Mouse (Mus musculus): ENCODE measurements around the gene Klk13. TPM values are rescaled to one million over a fixed set of nuclear protein-coding genes. Genes with fewer than 3 reads are reported as not detected.

Klk13 gene
- polyA plus RNA-seq, 1 experiment from 2014 or later: 0.38 TPM

- Histone ChIP-seq H3K9me3 (replicated peaks) (no peaks in the 10 kb centered on the region), H3K4me3 (replicated peaks) (no peak overlapping the region), H3K9ac (replicated peaks) (no peak overlapping the region), H3K27ac (replicated peaks) (no peak overlapping the region), H3K36me3 (no peaks in the 10 kb centered on the region), H3K4me2 (no peak overlapping the region), H3K4me1 (no peaks in the 10 kb centered on the region), H3K27me3 (replicated peaks) (no peaks in the 10 kb centered on the region)
- 77% methylated on average over 7 of the region's 7 CpGs for WGBS
- ATAC-seq (ENCODE audit: low FRiP score): no peak
These were observed 27.3 kb upstream of the Klk13 start for GRCm38 (mm10) chr7:43685088-43685487.

- Histone ChIP-seq H3K4me1 (no peaks in the 10 kb centered on the region), H3K9ac (replicated peaks) (no peak within 1 kb of the TSS), H3K27ac (replicated peaks) (no peak within 1 kb of the TSS), H3K4me3 (replicated peaks) (no peak within 1 kb of the TSS), H3K27me3 (replicated peaks) (no peaks in the 10 kb centered on the region), H3K9me3 (replicated peaks) (no peaks in the 10 kb centered on the region), H3K36me3 (no peaks in the 10 kb centered on the region), H3K4me2 (no peak within 1 kb of the TSS)
- no peak for ATAC-seq (ENCODE audit: low FRiP score)
These were observed 22.2 kb upstream of the Klk13 start, which contains the start of gene Klk14 for GRCm38 (mm10) chr7:43690118-43690517. Klk14 (plus strand) TSS chr7:43690418.

GRCm38 (mm10) chr7:43710031-43710430 is 2.3 kb upstream of the Klk13 start:
- H3K27ac ChIP-seq (replicated peaks): no peak overlapping the region
- peaks cover 7% of the 10 kb centered on the region; the same call in 1 of the 2 replicates for H3K27me3 ChIP-seq (replicated peaks)
- H3K4me3 ChIP-seq (replicated peaks): no peak overlapping the region
- H3K4me2 ChIP-seq: no peak overlapping the region
- WGBS: 92% methylated on average over 3 of the region's 3 CpGs
- H3K9ac ChIP-seq (replicated peaks): no peak overlapping the region
- no peaks in the 10 kb centered on the region for H3K4me1 ChIP-seq
- no peak for ATAC-seq (ENCODE audit: low FRiP score)
- no peaks in the 10 kb centered on the region for H3K36me3 ChIP-seq
- H3K9me3 ChIP-seq (replicated peaks): no peaks in the 10 kb centered on the region

GRCm38 (mm10) chr7:43712917-43713316 is 550 bp downstream of the Klk13 start:
- no peaks in the 10 kb centered on the region for H3K9me3 ChIP-seq (replicated peaks)
- H3K27me3 ChIP-seq (replicated peaks): peaks cover 7% of the 10 kb centered on the region; the same call in 1 of the 2 replicates
- no peak overlapping the region for H3K27ac ChIP-seq (replicated peaks)
- no peaks in the 10 kb centered on the region for H3K4me1 ChIP-seq
- ATAC-seq (ENCODE audit: low FRiP score): no peak
- WGBS: 13% methylated on average over 9 of the region's 9 CpGs
- no peaks in the 10 kb centered on the region for H3K36me3 ChIP-seq
- no peak overlapping the region for H3K4me3 ChIP-seq (replicated peaks)
- 0 out of 2 replicates have a peak overlapping the region, but pooled peaks have one; percentile 15 for H3K4me2 ChIP-seq
- H3K9ac ChIP-seq (replicated peaks): no peak overlapping the region

DNA sequence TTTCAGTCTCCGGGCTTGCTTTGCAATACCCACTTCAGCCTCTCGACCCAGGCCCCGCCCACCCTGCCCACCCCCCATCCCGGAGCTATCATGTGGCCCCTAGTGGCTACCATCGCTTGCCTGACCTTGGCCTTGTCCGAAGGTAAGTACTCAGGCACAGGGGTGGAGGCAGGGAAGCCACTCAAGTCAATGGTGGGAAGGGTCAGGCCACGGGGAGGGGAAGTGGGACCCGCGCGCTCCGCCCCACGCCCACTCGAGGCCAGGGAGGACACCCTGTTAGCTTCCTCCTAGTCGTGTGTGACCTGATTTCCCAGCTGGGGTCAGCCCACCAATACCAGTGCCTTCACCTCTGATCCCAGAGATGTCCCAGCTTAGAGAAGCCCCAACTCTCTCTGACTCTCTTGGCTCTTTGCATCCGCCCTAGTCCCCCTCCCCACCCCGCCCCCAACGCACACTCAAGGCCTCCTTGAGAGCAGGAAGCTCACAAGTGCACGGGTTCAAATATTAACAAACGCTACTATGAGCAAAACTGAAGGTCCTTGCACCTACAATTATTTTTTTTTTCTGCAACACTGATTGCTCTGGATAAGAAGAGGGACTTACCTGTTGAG is 1.5 kb downstream of the Klk13 start:
- H3K36me3 ChIP-seq: no peaks in the 10 kb centered on the region
- 10% methylated on average over 19 of the region's 19 CpGs for WGBS
- no peak overlapping the region for H3K4me3 ChIP-seq (replicated peaks)
- H3K9me3 ChIP-seq (replicated peaks): no peaks in the 10 kb centered on the region
- no peak overlapping the region for H3K9ac ChIP-seq (replicated peaks)
- peaks cover 7% of the 10 kb centered on the region; the same call in 1 of the 2 replicates for H3K27me3 ChIP-seq (replicated peaks)
- H3K27ac ChIP-seq (replicated peaks): no peak overlapping the region
- H3K4me1 ChIP-seq: no peaks in the 10 kb centered on the region
- peak overlapping the region; percentile 25; the same call in 1 of the 2 replicates for H3K4me2 ChIP-seq
- no peak for ATAC-seq (ENCODE audit: low FRiP score)

- ATAC-seq (ENCODE audit: low FRiP score): no peak
- no peaks in the 10 kb centered on the region for H3K36me3 ChIP-seq
- H3K9me3 ChIP-seq (replicated peaks): no peaks in the 10 kb centered on the region
- no peak overlapping the region for H3K9ac ChIP-seq (replicated peaks)
- WGBS: 58% methylated on average over 1 of the region's 1 CpGs
- H3K27me3 ChIP-seq (replicated peaks): no peaks in the 10 kb centered on the region
- H3K4me3 ChIP-seq (replicated peaks): no peak overlapping the region
- no peak overlapping the region for H3K4me2 ChIP-seq
- 0 out of 2 replicates have a peak, but pooled peaks cover 2% of the 10 kb centered on the region for H3K4me1 ChIP-seq
- H3K27ac ChIP-seq (replicated peaks): no peak overlapping the region
These were observed 35.4 kb downstream of the Klk13 start for GRCm38 (mm10) chr7:43747788-43748187.

DNA sequence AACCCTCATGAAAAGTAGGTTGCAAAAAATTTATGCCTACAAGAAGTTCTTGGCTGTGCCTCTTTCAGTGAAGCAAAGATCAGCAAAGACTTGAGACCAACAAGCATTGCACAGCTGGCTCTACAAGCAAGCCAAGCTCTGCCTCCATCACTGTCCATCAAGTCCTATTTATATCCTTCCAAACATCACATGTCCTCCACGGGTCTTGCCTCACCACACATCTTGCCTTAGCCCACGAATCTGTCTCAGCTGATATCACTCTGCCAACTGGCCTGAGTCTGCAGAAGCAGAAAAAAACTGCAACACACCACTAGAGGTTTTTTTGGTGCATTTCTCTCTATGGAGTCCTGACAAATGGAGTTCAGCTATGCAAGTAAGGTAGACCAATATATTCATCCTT is 40.4 kb downstream of the Klk13 start:
- ATAC-seq (ENCODE audit: low FRiP score): no peak
- Histone ChIP-seq H3K4me3 (replicated peaks) (no peak overlapping the region), H3K36me3 (no peaks in the 10 kb centered on the region), H3K27ac (replicated peaks) (no peak overlapping the region), H3K27me3 (replicated peaks) (no peaks in the 10 kb centered on the region), H3K4me1 (no peaks in the 10 kb centered on the region), H3K9ac (replicated peaks) (no peak overlapping the region), H3K9me3 (replicated peaks) (no peaks in the 10 kb centered on the region), H3K4me2 (no peak overlapping the region)
- 68% methylated on average over 2 of the region's 2 CpGs for WGBS

GRCm38 (mm10) chr7:43766484-43766883 is 54.1 kb downstream of the Klk13 start:
- H3K4me2 ChIP-seq: no peak overlapping the region
- H3K9ac ChIP-seq (replicated peaks): no peak overlapping the region
- no peaks in the 10 kb centered on the region for H3K9me3 ChIP-seq (replicated peaks)
- H3K4me3 ChIP-seq (replicated peaks): no peak overlapping the region
- 57% methylated on average over 8 of the region's 8 CpGs for WGBS
- ATAC-seq (ENCODE audit: low FRiP score): no peak
- H3K27me3 ChIP-seq (replicated peaks): no peaks in the 10 kb centered on the region
- H3K36me3 ChIP-seq: no peaks in the 10 kb centered on the region
- H3K4me1 ChIP-seq: no peaks in the 10 kb centered on the region
- H3K27ac ChIP-seq (replicated peaks): no peak overlapping the region

DNA sequence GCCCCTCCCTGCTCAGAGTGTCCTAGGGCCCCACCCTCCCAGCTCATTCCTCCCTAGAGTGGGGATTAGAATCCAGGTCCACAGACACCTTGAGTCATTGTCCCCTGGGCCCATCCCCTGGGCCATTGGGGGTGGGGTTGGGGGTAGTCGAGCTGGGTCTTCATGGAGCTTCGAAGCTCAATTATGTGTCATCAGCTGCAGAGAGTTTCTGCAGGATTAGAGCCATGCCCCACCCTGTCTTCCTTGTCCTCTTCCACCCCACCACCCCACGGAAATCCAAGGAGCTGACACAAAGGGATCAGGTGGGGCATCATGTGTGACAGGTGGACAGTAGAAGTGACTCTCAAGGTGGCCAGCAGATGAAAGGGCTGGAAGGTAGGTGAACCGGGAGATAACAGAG is 56.2 kb downstream of the Klk13 start, which contains the start of gene Klk12:
Gene Klk12, plus strand, starts transcription at position 301 of the 400 bp plus-strand sequence.
- no peaks in the 10 kb centered on the region for H3K9me3 ChIP-seq (replicated peaks)
- H3K36me3 ChIP-seq: no peaks in the 10 kb centered on the region
- WGBS: 85% methylated on average over 4 of the region's 4 CpGs
- H3K4me3 ChIP-seq (replicated peaks): no peak within 1 kb of the TSS
- no peak within 1 kb of the TSS for H3K27ac ChIP-seq (replicated peaks)
- H3K27me3 ChIP-seq (replicated peaks): no peaks in the 10 kb centered on the region
- no peak within 1 kb of the TSS for H3K4me2 ChIP-seq
- H3K4me1 ChIP-seq: no peaks in the 10 kb centered on the region
- no peak for ATAC-seq (ENCODE audit: low FRiP score)
- H3K9ac ChIP-seq (replicated peaks): no peak within 1 kb of the TSS

- no peak overlapping the region for H3K4me3 ChIP-seq (replicated peaks)
- H3K36me3 ChIP-seq: no peaks in the 10 kb centered on the region
- H3K9ac ChIP-seq (replicated peaks): no peak overlapping the region
- ATAC-seq (ENCODE audit: low FRiP score): no peak
- H3K27ac ChIP-seq (replicated peaks): no peak overlapping the region
- H3K27me3 ChIP-seq (replicated peaks): no peaks in the 10 kb centered on the region
- no peaks in the 10 kb centered on the region for H3K4me1 ChIP-seq
- H3K9me3 ChIP-seq (replicated peaks): no peaks in the 10 kb centered on the region
- H3K4me2 ChIP-seq: no peak overlapping the region
- 97% methylated on average over 8 of the region's 8 CpGs for WGBS
These were observed 57.3 kb downstream of the Klk13 start for GRCm38 (mm10) chr7:43769636-43770035.

DNA sequence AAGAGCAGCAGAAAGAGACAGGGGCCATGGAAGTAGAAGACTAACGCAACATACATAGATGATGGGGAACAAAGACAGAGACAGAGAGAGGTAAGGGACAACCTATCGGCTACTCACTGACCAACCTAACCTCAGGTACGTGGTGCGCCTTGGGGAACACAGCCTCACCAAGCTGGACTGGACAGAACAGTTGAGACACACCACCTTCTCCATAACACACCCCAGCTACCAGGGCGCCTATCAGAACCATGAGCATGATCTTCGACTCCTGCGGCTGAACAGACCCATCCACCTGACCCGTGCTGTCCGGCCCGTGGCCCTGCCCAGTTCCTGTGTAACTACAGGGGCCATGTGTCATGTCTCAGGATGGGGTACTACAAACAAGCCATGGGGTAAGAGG is 58.3 kb downstream of the Klk13 start:
- 96% methylated on average over 10 of the region's 10 CpGs for WGBS
- H3K4me3 ChIP-seq (replicated peaks): no peak overlapping the region

DNA sequence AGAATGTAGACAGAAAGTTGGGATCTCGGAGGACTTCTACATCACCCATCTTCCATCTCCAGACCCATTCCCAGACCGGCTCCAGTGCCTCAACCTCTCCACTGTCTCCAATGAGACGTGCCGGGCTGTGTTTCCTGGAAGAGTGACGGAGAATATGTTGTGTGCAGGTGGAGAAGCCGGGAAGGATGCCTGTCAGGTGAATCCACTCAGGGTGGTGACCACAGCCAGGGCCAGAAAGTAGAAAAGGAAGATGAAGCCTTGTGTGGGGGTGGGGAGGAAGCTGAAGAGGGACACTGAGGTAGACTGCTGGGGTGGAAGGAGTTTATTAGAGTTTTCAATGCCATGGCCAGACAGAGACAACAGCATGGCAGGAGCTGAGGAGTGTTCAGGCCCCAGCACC is 59.5 kb downstream of the Klk13 start:
- no peak for ATAC-seq (ENCODE audit: low FRiP score)
- Histone ChIP-seq H3K4me1 (no peaks in the 10 kb centered on the region), H3K27me3 (replicated peaks) (no peaks in the 10 kb centered on the region), H3K27ac (replicated peaks) (no peak overlapping the region), H3K36me3 (no peaks in the 10 kb centered on the region), H3K9ac (replicated peaks) (no peak overlapping the region), H3K4me2 (no peak overlapping the region), H3K9me3 (replicated peaks) (no peaks in the 10 kb centered on the region), H3K4me3 (replicated peaks) (no peak overlapping the region)
- 89% methylated on average over 6 of the region's 6 CpGs for WGBS

More for the DNA sequence above, 58.3 kb downstream of the Klk13 start:
- Histone ChIP-seq H3K9ac (replicated peaks) (no peak overlapping the region), H3K4me1 (no peaks in the 10 kb centered on the region), H3K27ac (replicated peaks) (no peak overlapping the region), H3K4me2 (no peak overlapping the region), H3K36me3 (no peaks in the 10 kb centered on the region), H3K27me3 (replicated peaks) (no peaks in the 10 kb centered on the region), H3K9me3 (replicated peaks) (no peaks in the 10 kb centered on the region)
- no peak; the same call in 1 of the 2 replicates for ATAC-seq (ENCODE audit: low FRiP score)
